Mouse (Mus musculus): ENCODE data around the gene Anapc2. TPM values are rescaled to one million over a fixed set of nuclear protein-coding genes. Genes with fewer than 3 reads are reported as not detected.

Gene Anapc2
- polyA plus RNA-seq, 1 experiment from 2014 or later, result 100 TPM

DNA sequence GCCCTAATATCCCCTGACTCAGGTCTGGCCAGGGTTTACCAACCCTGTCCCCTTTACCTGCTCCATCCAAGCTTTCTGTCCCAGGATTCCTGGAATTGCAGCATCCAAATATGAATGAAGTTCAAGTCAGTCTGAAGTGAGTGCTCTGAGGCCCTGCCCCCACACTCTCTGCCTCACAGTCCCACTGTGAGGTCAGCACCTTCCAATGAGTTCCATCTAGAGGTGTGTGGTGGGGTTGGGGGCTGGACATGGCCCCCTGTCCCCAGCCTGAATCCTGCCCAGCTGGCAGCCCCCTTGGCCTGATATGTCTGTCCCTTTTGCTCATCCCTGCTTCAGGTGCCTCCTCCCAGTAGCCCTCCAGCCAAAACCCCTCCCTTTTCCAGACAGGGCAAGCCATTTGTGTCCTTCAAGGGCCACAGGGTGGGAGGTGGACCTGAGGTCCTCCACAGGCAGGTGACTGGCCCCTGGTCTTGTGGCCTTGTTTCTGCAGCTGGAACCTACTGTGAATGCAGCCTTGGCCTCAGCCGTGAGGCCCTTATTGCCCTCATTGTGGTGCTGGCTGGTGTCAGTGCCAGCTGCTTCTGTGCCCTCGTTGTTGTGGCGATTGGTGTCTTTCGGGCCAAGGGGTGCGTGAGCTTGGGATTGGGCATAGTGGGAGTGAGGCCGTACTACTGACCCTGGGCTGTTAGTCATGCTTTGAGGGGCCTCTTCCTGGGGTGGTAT, 15.8 kb downstream of the Anapc2 start, which contains the start of gene Tmem210:
Tmem210 (plus strand) TSS at position 219 of the 723 bp plus-strand sequence.
- DNase-seq (ENCODE audit: low spot score) (no peak), ATAC-seq (replicated peaks; ENCODE audit: low FRiP score, low TSS enrichment, low read depth) (no peak)
- no peak within 1 kb of the TSS for H3K4me3 ChIP-seq (ENCODE audit: low read depth, low read length)
- peaks cover 9% of the 10 kb centered on the region; the same call in 1 of the 2 replicates for H3K4me1 ChIP-seq (replicated peaks; ENCODE audit: control insufficient read depth, insufficient read depth, low read length)
- WGBS, result 79% methylated on average over 6 of the region's 6 CpGs
- H3K36me3 ChIP-seq (ENCODE audit: control insufficient read depth, insufficient read depth, low read length), result peaks cover 31% of the 10 kb centered on the region
- H3K4me2 ChIP-seq (ENCODE audit: low read length), result no peak within 1 kb of the TSS
- peaks cover 51% of the 10 kb centered on the region for H3K27me3 ChIP-seq (replicated peaks; ENCODE audit: control insufficient read depth, insufficient read depth, low read length)
- H3K9me3 ChIP-seq (ENCODE audit: control insufficient read depth, low read length), result no peaks in the 10 kb centered on the region
- H3K9ac ChIP-seq (ENCODE audit: low read length), result no peak within 1 kb of the TSS
- no peak within 1 kb of the TSS for H3K27ac ChIP-seq (ENCODE audit: low read depth)

DNA sequence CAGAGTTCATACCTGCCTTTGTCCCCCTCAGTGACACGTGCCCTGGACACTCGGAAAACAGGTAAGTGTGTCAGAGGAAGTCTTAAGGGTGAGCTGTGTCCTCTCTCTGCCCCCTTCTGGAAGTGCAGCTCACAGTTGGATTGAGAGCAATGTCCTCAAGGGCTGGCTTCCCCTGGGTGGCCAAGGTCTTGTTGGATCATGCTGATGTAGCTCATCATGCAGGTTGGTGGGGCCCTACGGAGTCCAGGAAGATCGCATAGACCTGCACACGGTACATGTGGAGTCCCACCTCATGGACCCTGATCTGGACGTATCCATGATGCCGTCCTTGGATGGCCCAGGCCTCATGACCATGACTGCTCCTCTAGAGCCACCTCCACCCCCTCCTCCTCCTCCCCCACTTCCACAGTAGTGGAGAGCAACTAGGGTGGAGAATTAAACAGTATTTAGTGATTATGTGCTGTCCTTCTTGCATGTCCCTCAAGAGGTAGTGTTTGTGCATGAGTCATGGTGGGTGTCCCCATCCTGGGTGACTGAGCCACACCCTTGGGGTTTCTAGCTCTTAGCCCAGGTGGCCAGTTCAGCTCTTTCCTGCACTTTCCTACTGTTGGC, 16.6 kb downstream of the Anapc2 start:
- H3K9ac ChIP-seq (ENCODE audit: low read length), result no peak overlapping the region
- WGBS, result 77% methylated on average over 7 of the region's 7 CpGs
- H3K4me3 ChIP-seq (ENCODE audit: low read depth, low read length), result no peak overlapping the region
- DNase-seq (ENCODE audit: low spot score), result no peak
- no peak overlapping the region for H3K4me2 ChIP-seq (ENCODE audit: low read length)
- H3K4me1 ChIP-seq (replicated peaks; ENCODE audit: control insufficient read depth, insufficient read depth, low read length), result peaks cover 9% of the 10 kb centered on the region; the same call in 1 of the 2 replicates
- H3K27me3 ChIP-seq (replicated peaks; ENCODE audit: control insufficient read depth, insufficient read depth, low read length), result peaks cover 55% of the 10 kb centered on the region
- no peak overlapping the region for H3K27ac ChIP-seq (ENCODE audit: low read depth)
- no peaks in the 10 kb centered on the region for H3K9me3 ChIP-seq (ENCODE audit: control insufficient read depth, low read length)
- H3K36me3 ChIP-seq (ENCODE audit: control insufficient read depth, insufficient read depth, low read length), result peaks cover 23% of the 10 kb centered on the region
- ATAC-seq (replicated peaks; ENCODE audit: low FRiP score, low TSS enrichment, low read depth), result no peak

DNA sequence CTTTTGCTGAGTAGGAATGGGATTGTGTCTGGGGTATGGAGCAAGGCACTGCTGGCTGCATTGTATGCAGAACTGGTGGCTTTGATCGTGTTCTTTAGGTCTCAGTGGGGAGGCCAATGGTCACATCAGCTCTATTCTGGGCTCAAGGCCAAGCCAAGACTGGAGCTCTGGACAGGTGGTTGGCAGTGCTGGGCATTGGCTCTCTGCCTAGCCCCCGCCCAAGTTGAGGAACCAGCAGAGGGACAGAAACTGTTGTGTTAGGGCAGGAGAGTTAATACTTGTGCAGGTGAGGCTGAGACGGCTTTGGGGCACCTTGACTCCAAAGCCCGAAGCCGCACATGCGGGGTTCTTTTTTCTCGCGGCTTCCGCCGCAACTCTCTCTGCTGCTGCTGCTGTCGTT, 17.4 kb downstream of the Anapc2 start, which contains the start of gene Lrrc26:
Lrrc26 (plus strand) TSS at position 265 of the 400 bp plus-strand sequence.
- 12% methylated on average over 11 of the region's 11 CpGs for WGBS
- no peak within 1 kb of the TSS for H3K4me3 ChIP-seq (ENCODE audit: low read depth, low read length)
- ATAC-seq (replicated peaks; ENCODE audit: low FRiP score, low TSS enrichment, low read depth) (no peak), DNase-seq (ENCODE audit: low spot score) (no peak)
- peak within 1 kb of the TSS; percentile 15; the same call in 1 of the 2 replicates for H3K4me2 ChIP-seq (ENCODE audit: low read length)
- H3K36me3 ChIP-seq (ENCODE audit: control insufficient read depth, insufficient read depth, low read length), result peaks cover 15% of the 10 kb centered on the region
- no peak within 1 kb of the TSS for H3K27ac ChIP-seq (ENCODE audit: low read depth)
- no peaks in the 10 kb centered on the region for H3K9me3 ChIP-seq (ENCODE audit: control insufficient read depth, low read length)
- H3K9ac ChIP-seq (ENCODE audit: low read length), result no peak within 1 kb of the TSS
- peaks cover 9% of the 10 kb centered on the region; the same call in 1 of the 2 replicates for H3K4me1 ChIP-seq (replicated peaks; ENCODE audit: control insufficient read depth, insufficient read depth, low read length)
- H3K27me3 ChIP-seq (replicated peaks; ENCODE audit: control insufficient read depth, insufficient read depth, low read length), result peaks cover 59% of the 10 kb centered on the region

DNA sequence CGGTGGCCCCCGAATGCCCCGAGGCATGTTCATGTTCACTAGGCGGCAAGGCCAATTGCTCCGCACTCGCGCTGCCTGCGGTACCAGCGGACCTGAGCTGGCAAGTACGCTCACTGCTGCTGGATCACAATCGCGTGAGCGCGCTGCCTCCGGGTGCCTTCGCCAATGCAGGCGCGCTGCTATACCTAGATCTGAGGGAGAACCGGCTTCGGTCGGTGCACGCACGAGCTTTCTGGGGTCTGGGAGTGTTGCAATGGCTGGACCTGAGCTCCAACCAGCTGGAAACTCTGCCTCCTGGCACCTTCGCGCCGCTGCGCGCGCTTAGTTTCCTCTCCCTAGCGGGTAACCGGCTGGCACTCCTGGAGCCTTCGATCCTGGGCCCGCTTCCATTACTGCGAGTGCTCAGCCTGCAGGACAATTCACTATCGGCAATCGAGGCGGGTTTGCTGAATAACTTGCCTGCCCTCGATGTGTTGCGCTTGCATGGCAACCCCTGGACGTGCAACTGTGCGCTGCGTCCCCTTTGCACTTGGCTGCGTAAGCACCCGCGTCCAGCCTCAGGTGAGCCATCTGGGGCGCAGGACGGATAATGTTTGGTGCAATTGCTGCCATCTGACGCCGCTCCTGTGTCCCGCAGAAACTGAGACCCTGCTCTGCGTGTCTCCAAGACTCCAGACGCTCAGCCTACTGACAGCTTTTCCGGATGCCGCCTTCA, 18.0 kb downstream of the Anapc2 start:
- Histone ChIP-seq H3K27me3 (replicated peaks; ENCODE audit: control insufficient read depth, insufficient read depth, low read length) (peaks cover 59% of the 10 kb centered on the region), H3K27ac (ENCODE audit: low read depth) (no peak overlapping the region)

DNA sequence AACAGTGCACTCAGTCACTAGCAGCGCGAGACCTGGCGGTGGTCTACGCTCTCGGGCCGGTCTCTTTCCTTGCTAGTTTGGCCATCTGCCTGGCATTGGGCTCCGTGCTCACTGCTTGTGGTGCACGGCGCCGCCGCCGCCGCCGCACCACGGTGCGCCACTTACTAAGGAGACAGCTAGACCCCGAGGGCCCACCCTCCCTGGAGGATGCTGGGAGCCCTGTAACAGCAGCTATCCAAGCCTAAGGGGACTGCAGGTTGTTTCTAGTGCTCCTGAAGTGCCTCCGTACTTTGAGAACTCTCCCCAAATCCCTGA, 18.5 kb downstream of the Anapc2 start:
- ATAC-seq (replicated peaks; ENCODE audit: low FRiP score, low TSS enrichment, low read depth) (no peak), DNase-seq (ENCODE audit: low spot score) (peak; percentile 63)
- peaks cover 4% of the 10 kb centered on the region for H3K36me3 ChIP-seq (ENCODE audit: control insufficient read depth, insufficient read depth, low read length)
- H3K4me3 ChIP-seq (ENCODE audit: low read depth, low read length), result no peak overlapping the region
- peaks cover 63% of the 10 kb centered on the region for H3K27me3 ChIP-seq (replicated peaks; ENCODE audit: control insufficient read depth, insufficient read depth, low read length)
- peaks cover 9% of the 10 kb centered on the region; the same call in 1 of the 2 replicates for H3K4me1 ChIP-seq (replicated peaks; ENCODE audit: control insufficient read depth, insufficient read depth, low read length)
- no peak overlapping the region for H3K27ac ChIP-seq (ENCODE audit: low read depth)
- H3K9ac ChIP-seq (ENCODE audit: low read length), result no peak overlapping the region
- under 1% methylated on average over 18 of the region's 18 CpGs for WGBS
- H3K4me2 ChIP-seq (ENCODE audit: low read length), result no peak overlapping the region
- H3K9me3 ChIP-seq (ENCODE audit: control insufficient read depth, low read length), result no peaks in the 10 kb centered on the region

More for the DNA sequence above, 18.0 kb downstream of the Anapc2 start:
- peaks cover 9% of the 10 kb centered on the region; the same call in 1 of the 2 replicates for H3K4me1 ChIP-seq (replicated peaks; ENCODE audit: control insufficient read depth, insufficient read depth, low read length)
- no peaks in the 10 kb centered on the region for H3K9me3 ChIP-seq (ENCODE audit: control insufficient read depth, low read length)
- peaks cover 9% of the 10 kb centered on the region for H3K36me3 ChIP-seq (ENCODE audit: control insufficient read depth, insufficient read depth, low read length)
- DNase-seq (ENCODE audit: low spot score) (peak; percentile 60), ATAC-seq (replicated peaks; ENCODE audit: low FRiP score, low TSS enrichment, low read depth) (no peak)
- no peak overlapping the region for H3K4me3 ChIP-seq (ENCODE audit: low read depth, low read length)
- 2% methylated on average over 54 of the region's 54 CpGs for WGBS
- peak overlapping the region; percentile 15; the same call in 1 of the 2 replicates for H3K4me2 ChIP-seq (ENCODE audit: low read length)
- H3K9ac ChIP-seq (ENCODE audit: low read length), result no peak overlapping the region

DNA sequence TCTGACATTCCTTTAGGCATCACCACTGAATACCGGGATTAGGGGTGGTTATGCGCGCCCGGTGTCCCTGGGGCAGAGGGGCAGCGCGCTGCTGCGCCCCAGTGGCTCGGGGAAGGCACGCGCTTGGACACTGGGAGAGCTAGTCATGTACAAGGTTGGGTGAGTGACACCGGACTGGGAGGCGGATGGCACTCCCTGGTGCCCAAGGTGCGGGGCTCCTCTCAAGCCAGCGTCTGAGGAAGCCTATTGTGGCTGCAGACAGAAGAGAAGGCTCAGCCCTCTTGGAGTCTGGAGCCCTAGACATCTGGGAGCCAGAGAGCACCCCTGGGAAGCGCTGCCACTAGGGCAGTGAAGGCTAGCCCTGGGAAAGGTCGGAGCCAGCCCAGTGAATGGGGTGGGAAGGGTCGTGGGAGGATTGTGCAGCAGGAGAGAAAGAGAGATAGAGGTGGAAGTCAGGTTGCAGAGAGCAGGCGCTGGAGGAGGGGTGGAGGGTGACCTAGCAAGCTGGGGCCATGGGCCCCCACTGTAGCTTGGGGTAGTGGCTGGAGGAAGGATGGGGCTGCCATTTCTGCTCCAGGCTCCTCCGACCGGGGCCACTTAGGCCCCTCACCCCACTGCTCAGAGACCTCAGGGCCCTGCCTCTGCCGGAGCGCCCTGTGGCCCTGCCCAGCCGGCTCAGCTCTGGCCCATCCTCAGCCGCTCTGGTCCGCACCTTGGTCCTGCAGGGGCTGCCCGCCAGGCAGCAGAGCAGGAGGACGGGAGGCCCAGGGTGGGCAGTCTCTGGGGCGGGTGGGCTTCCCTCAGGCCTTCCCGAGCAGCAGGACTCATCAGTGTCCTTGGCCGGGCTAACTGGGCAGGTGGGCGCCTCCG, 19.1 kb downstream of the Anapc2 start:
- Histone ChIP-seq H3K4me1 (replicated peaks; ENCODE audit: control insufficient read depth, insufficient read depth, low read length) (peaks cover 9% of the 10 kb centered on the region; the same call in 1 of the 2 replicates), H3K4me3 (ENCODE audit: low read depth, low read length) (peak overlapping the region; percentile 23; the same call in 1 of the 2 replicates), H3K9ac (ENCODE audit: low read length) (no peak overlapping the region), H3K36me3 (ENCODE audit: control insufficient read depth, insufficient read depth, low read length) (no peaks in the 10 kb centered on the region), H3K27ac (ENCODE audit: low read depth) (no peak overlapping the region), H3K4me2 (ENCODE audit: low read length) (peak overlapping the region; percentile 40; the same call in 1 of the 2 replicates), H3K9me3 (ENCODE audit: control insufficient read depth, low read length) (no peaks in the 10 kb centered on the region), H3K27me3 (replicated peaks; ENCODE audit: control insufficient read depth, insufficient read depth, low read length) (peaks cover 68% of the 10 kb centered on the region)
- peak; percentile 55 for DNase-seq (ENCODE audit: low spot score)
- WGBS, result 9% methylated on average over 32 of the region's 32 CpGs
- ATAC-seq (replicated peaks; ENCODE audit: low FRiP score, low TSS enrichment, low read depth), result no peak

DNA sequence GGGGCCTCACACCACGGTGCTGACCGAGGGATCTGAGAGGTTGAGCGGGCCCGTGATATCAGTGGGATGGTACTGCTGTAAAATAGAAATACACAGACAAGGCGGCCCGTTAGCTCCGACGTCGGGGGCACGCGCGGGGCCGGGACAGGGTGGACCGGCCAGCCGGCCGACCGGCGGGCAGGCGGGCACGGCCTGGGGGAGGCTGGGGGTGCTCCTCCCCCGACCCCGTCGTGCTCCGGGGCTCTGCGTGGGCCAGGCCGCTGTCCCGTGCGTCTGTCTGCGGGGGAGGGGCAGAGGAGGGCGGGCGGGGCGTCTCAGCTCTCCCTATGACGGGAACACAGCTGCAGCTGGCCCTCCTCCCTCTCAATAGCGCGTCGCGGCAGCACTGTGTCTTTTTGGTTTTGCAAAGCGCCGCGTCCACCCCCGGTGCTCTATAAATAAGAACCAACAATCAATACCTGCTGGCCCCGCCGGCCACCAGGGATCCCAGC, 19.8 kb downstream of the Anapc2 start:
- Histone ChIP-seq H3K36me3 (ENCODE audit: control insufficient read depth, insufficient read depth, low read length) (no peaks in the 10 kb centered on the region), H3K9me3 (ENCODE audit: control insufficient read depth, low read length) (no peaks in the 10 kb centered on the region), H3K4me1 (replicated peaks; ENCODE audit: control insufficient read depth, insufficient read depth, low read length) (peaks cover 9% of the 10 kb centered on the region; the same call in 1 of the 2 replicates), H3K27ac (ENCODE audit: low read depth) (no peak overlapping the region), H3K4me2 (ENCODE audit: low read length) (peak overlapping the region; percentile 40), H3K9ac (ENCODE audit: low read length) (no peak overlapping the region), H3K4me3 (ENCODE audit: low read depth, low read length) (peak overlapping the region; percentile 23), H3K27me3 (replicated peaks; ENCODE audit: control insufficient read depth, insufficient read depth, low read length) (peaks cover 68% of the 10 kb centered on the region)
- WGBS, result 6% methylated on average over 42 of the region's 43 CpGs
- DNase-seq (ENCODE audit: low spot score), result no peak
- ATAC-seq (replicated peaks; ENCODE audit: low FRiP score, low TSS enrichment, low read depth), result 0 out of 2 replicates have a peak, but pooled peaks have one; percentile 13

Measured in intestine, embryonic 14.5 days (tissue).